Mouse (Mus musculus) forebrain, postnatal 0 days (tissue): ENCODE measurements around the gene Srpr. TPM values are rescaled to one million over a fixed set of nuclear protein-coding genes. Genes with fewer than 3 reads are reported as not detected.

ENCODE experiments used
- ATAC-seq: fragments of 200-750 bp; cut with Nextera tagmentation; 2 replicates; pipeline ENCODE4 v1.8.0; 2017; ENCODE audit warnings: mild to moderate bottlenecking, moderate library complexity
- DNase-seq: peaks from one replicate; pipeline ENCODE4 v3.0.0-alpha.2; 2015
- H3K27ac ChIP-seq: fragments of 300-500 bp; sonication (generic); 2 replicates; pipeline ENCODE4 v1.5.1; 2014; ENCODE audit warnings: low read depth, mild to moderate bottlenecking, antibody characterized with exemption, low read length, moderate library complexity, mixed read lengths
- H3K27me3 ChIP-seq: fragments of 300-500 bp; sonication (generic); 2 replicates; pipeline ENCODE4 v1.6.1; 2014; ENCODE audit warnings: mild to moderate bottlenecking, low read length, mixed read lengths; ENCODE audit not compliant: insufficient read depth
- H3K36me3 ChIP-seq: fragments of 300-500 bp; sonication (generic); 2 replicates; pipeline ENCODE4 v1.6.1; 2014; ENCODE audit warnings: mild to moderate bottlenecking, moderate library complexity; ENCODE audit not compliant: insufficient read depth
- H3K4me1 ChIP-seq: fragments of 300-500 bp; sonication (generic); 2 replicates; pipeline ENCODE4 v1.6.1; 2014; ENCODE audit warnings: antibody characterized with exemption; ENCODE audit not compliant: insufficient read depth
- H3K4me2 ChIP-seq: fragments of 300-500 bp; sonication (generic); 2 replicates; pipeline ENCODE4 v1.6.1; 2014; ENCODE audit warnings: low read depth, mild to moderate bottlenecking, moderate library complexity
- H3K4me3 ChIP-seq: fragments of 300-500 bp; sonication (generic); 2 replicates; pipeline ENCODE4 v1.5.1; 2014; ENCODE audit warnings: low read depth, low read length, mixed read lengths
- H3K9ac ChIP-seq: fragments of 300-500 bp; sonication (generic); 2 replicates; pipeline ENCODE4 v1.6.1; 2014; ENCODE audit warnings: mild to moderate bottlenecking
- H3K9me3 ChIP-seq: fragments of 300-500 bp; sonication (generic); 2 replicates; pipeline ENCODE4 v1.6.1; 2016; ENCODE audit warnings: low read length
- CTCF ChIP-seq: sonication (generic); IDR thresholded peaks from 2 replicates; pipeline ENCODE4 v1.5.1; 2016; ENCODE audit warnings: antibody characterized with exemption, control low read depth, low read depth
- WGBS: fragments of 180-500 bp; shearing (Covaris S2); extraction: QIAGEN DNeasy Blood & Tissue Kit; methylation state at CpG from one replicate; pipeline ENCODE4 v1.1.7; 2014; 5-methylcytosine and 5-hydroxymethylcytosine counted together
- polyA plus RNA-seq: library from polyadenylated mRNA; unstranded; fragments of >200 nt; fragmentation: Nextera tagmentation; extraction: Ambion mirVana; gene quantifications from 2 replicates; pipeline ENCODE4 v1.2.1, GENCODE M21; 2015
- total RNA-seq: library from RNA; depleted of rRNA; stranded (reverse); fragments of >200 nt; gene quantifications from 2 replicates; pipeline ENCODE4 v1.2.3, GENCODE M21; 2014; rRNA removed

Gene Srpr
- total and polyA plus RNA-seq, 2 experiments from 2014 or later = 37.6 to 45.7 TPM

DNA sequence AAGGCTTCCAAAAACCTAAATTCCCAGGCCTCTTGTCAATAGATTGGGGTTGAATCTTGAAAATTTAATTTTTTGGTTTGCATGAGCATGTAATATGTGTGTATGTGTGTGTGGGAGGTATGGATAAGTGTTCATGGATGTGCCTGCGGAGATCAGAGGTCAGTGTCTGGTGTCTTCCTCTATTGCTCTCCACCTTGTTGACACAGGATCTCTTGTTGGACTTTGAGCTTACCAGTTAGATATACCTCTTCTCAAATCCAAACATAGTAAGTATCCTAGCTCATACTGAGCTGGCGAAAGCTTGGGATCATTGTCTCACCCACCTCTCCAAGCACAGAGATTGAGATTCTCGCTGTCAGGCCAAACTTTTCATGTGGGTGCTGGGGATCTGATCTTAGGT, 90.4 kb downstream of the Srpr start:
- Histone ChIP-seq H3K9me3 (no peaks in the 10 kb centered on the region), H3K4me3 (no peak overlapping the region), H3K4me2 (no peak overlapping the region), H3K36me3 (no peaks in the 10 kb centered on the region), H3K4me1 (no peaks in the 10 kb centered on the region), H3K9ac (no peak overlapping the region), H3K27me3 (no peaks in the 10 kb centered on the region; the same call in 1 of the 2 replicates), H3K27ac (no peak overlapping the region)
- DNase-seq = no peak
- ATAC-seq = no peak
- no peak for TF ChIP-seq CTCF
- WGBS = 96% methylated on average over 3 of the region's 3 CpGs

DNA sequence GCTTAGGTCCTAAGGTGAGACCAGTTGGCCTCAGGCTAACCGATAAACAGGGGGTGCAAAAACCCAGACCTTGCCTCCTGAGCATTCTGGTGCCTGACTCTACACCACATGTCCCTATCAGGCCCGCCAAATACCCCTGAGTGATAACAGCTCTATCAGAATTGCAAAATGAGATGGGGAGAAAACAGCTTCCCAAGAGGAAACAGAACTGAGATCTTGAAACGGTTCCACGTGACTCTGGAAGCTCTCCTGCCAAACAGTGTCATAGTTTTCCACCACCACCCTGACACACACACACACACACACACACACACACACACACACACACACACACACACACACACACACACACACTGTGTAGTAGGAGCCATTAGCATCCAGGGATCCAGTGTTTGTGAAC, 90.9 kb downstream of the Srpr start:
- Histone ChIP-seq H3K4me1 (no peaks in the 10 kb centered on the region), H3K36me3 (no peaks in the 10 kb centered on the region), H3K4me3 (no peak overlapping the region), H3K27me3 (no peaks in the 10 kb centered on the region; the same call in 1 of the 2 replicates), H3K9ac (no peak overlapping the region), H3K4me2 (no peak overlapping the region), H3K9me3 (no peaks in the 10 kb centered on the region), H3K27ac (no peak overlapping the region)
- ATAC-seq (peak; percentile 43; the same call in 1 of the 2 replicates), DNase-seq (peak; percentile 33)
- WGBS = 60% methylated on average over 4 of the region's 4 CpGs
- TF ChIP-seq CTCF = no peak

DNA sequence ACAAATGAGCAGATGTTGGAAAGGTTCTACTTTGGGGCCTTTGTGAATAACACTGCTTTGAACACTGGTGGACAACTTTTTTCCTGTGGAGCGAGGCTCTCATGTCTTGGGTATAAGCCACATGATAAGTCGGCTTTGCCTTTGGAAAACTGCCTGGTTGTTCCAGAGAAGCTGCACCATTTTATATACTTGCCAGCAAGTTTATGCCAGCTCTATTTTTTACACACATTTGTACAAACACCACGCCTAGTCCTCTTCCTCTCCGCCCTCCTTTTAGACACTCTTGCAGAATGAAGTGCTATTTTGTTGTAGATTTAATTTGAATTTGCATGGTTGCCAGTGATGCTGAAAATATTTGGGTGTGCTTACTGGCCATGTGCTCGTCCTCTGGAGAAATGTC, 93.5 kb downstream of the Srpr start:
- Histone ChIP-seq H3K27ac (no peak overlapping the region), H3K36me3 (no peaks in the 10 kb centered on the region), H3K9me3 (no peaks in the 10 kb centered on the region), H3K9ac (no peak overlapping the region), H3K4me2 (no peak overlapping the region), H3K27me3 (no peaks in the 10 kb centered on the region), H3K4me3 (no peak overlapping the region), H3K4me1 (no peaks in the 10 kb centered on the region)
- DNase-seq = no peak
- TF ChIP-seq CTCF = no peak
- no peak for ATAC-seq
- WGBS = 47% methylated on average over 5 of the region's 5 CpGs

Other genes starting within 250 kb of the Srpr start
- gene St3gal4, start 80.9 kb upstream of the Srpr start, total RNA-seq = 22.6 and 23.5 TPM in 2 replicates
- 16.1 and 18.2 TPM in 2 replicates for gene St3gal4, start 80.9 kb upstream of the Srpr start, polyA plus RNA-seq
- gene Dcps, start 24.1 kb upstream of the Srpr start, total RNA-seq = 48.5 and 61.6 TPM in 2 replicates
- gene Dcps, start 24.1 kb upstream of the Srpr start, polyA plus RNA-seq = 63.5 and 63.6 TPM in 2 replicates
- 1.7 and 2.0 TPM in 2 replicates for gene Tirap, start 116 bp downstream of the Srpr start, total RNA-seq
- gene Tirap, start 116 bp downstream of the Srpr start, polyA plus RNA-seq = 1.5 and 2.1 TPM in 2 replicates
- 38.1 and 42.3 TPM in 2 replicates for gene Foxred1, start 10.9 kb downstream of the Srpr start, total RNA-seq
- 32.0 and 40.8 TPM in 2 replicates for gene Foxred1, start 10.9 kb downstream of the Srpr start, polyA plus RNA-seq
- 34.6 and 41.5 TPM in 2 replicates for gene Fam118b, start 67.6 kb downstream of the Srpr start, total RNA-seq
- 49.7 and 59.7 TPM in 2 replicates for gene Fam118b, start 67.6 kb downstream of the Srpr start, polyA plus RNA-seq
- 9.2 and 10.9 TPM in 2 replicates for gene Rpusd4, start 67.7 kb downstream of the Srpr start, total RNA-seq
- 10.2 and 11.4 TPM in 2 replicates for gene Rpusd4, start 67.7 kb downstream of the Srpr start, polyA plus RNA-seq
- 9.6 and 13.7 TPM in 2 replicates for gene Cdon, start 221.0 kb downstream of the Srpr start, total RNA-seq
- gene Cdon, start 221.0 kb downstream of the Srpr start, polyA plus RNA-seq = 0.94 and 1.3 TPM in 2 replicates